Mouse (Mus musculus): ENCODE results near the gene Dnajc15.

Dnajc15 gene

DNA sequence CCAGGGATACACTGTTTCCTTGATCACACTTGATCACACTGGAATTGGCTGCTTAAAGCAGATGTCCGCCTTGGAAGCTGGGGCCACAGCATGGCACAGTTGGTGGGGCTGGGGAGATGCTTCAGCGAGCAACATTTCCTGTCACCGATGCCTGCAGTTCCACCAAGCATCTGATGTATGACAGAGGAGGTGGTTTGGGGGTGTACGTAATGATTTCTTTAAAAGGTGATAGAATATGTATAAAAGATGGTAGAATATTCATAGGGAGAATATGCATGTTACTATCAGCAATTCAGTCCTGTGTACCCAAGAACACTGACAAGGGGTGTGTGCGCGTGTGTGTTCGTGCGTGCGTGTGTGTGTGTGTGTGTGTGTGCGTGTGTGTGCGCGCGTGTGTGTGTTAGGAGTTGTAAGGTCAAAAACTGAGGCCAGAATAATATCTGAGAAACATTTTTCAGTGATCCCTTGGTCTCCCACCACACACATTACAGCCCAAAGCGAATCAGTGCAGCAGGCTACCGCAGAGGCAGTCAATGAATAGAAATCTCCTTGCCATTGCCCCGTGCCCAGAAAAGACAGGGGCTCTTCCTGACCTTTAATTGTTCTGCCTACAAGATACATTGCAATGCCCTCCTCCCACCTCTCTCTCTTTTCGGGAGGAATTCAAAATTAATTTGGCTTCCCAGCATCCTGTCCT lies 73.2 kb downstream of the Dnajc15 start:
- DNase-seq (ENCODE audit: low read depth, low spot score): no peak

DNA sequence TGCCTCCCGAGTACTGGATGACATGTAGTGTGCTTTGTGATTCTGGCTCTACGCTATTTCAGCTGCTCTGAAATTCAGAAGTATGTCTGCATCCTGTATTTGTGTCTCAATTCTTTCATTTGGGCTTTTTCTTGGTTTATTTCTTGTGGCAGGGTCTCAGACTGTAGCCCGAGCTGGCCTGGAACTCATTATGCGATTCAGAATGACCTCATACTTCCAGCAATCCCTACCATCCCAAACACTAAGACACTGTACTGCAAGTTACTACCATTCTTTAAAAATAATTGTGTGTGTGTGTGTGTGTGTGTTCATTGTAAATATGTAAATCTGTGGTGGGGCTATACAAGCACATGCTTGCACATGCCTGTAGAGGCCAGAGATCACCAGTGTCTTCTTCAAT lies 78.4 kb downstream of the Dnajc15 start:
- no peak for DNase-seq (ENCODE audit: low read depth, low spot score)

DNA sequence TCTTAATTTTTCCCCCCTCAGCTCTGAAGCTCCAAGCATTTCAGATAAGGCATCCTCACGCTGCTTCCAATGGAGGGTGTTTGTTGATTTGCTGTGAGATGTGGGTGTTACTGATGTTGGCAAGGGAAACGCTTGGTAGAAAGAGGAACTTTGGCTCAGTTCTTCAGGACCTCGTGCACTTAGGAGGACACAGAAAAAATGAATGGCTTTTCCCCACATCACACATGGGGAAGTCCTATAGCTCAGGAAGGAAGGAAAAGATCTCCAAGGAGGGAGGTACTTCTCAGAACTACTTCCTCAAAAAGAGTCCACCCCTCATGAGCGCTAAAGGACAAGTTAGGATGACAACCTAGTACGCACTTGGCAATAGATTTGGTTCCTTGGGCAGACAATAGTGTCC lies 79.7 kb downstream of the Dnajc15 start:
- peak; percentile 45 for DNase-seq (ENCODE audit: low read depth, low spot score)

DNA sequence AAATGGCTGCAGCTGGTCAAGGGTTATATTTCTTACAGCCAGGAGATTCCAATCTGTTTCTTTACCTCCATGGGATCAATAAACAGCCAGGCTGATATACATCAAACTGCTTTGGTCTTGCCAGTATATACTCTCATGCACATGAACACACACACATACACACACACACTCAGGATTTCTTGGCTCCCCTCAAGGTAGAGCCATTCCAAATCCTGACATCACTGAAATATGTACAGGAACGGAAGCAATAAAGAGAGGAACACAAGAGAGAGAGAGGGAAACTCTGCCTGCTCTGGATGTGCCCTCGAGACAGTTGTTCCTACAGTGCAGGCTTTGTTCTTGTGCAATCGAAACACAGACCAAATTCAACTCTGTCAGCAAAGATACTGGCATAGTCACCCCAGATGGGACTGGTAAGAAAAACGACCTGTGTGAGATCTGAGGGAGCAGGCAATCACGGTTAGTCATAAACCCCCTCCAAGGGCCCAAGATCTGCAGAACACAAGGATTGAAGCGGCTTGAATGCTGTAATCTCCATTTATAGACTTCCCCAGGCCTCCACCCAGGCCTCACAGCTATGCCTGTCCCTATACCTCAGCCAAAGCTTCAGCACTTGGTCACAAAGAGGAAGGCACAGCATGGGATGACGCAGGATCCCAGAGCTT lies 80.5 kb downstream of the Dnajc15 start:
- peak; percentile 32 for DNase-seq (ENCODE audit: low read depth, low spot score)

DNA sequence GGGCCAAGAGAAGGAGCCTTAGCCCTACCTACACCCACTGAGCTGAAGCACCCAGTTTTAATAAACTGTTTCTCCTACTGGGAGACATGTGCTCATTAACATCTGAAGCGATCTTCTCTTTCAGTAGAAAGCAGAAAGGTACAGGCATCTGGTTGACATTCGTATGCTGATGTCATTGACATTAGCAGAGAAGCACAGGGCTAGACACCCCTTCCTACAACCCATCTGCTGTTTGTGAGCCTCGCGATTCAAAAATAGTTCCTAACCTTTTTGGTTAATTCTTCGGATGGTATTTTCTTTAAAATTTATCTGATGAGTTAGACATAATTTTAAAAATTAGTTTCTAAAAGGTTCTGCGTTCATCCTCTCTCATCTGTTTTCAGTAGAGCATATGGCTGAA lies 81.9 kb downstream of the Dnajc15 start:
- no peak for DNase-seq (ENCODE audit: low read depth, low spot score)

DNA sequence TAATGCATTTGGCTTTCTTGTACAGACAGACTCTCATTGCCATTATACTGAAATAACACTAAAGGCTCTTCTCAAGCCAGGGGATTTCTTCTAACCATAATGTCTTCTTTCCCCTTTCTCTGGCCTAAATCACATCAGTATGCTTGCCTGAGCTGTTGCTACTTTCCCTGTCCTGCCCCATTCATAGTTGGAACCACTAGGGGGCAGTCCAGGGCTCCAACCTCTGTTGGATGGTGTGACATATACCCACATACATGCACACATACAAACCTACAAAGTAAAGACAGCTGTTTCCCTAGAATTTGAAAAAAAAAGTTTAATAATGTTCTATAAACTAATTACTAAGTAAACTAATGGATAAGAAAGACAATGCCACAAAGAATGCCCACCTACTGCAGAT lies 91.7 kb downstream of the Dnajc15 start:
- no peak for DNase-seq (ENCODE audit: low read depth, low spot score)

DNA sequence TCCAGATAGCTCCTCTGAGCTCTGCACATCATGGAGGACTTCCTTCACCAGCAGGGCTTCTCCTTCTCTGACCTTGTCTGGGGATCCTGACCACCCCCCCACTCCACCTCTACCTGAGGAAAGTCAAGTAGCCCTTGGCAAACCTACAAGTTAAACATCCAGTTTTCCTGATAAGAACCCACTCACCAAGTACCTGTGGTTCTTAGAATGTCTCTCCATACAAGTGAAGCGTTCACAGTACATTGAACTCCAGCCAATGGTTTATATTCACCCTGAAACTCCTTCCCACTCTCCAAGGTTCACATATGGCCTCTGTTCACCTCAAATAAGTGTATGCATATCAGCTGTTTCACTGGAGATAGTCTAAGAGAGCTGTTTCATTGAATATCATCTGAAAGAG lies 97.6 kb downstream of the Dnajc15 start:
- no peak for DNase-seq (ENCODE audit: low read depth, low spot score)

- DNase-seq (ENCODE audit: low read depth, low spot score): no peak
Measured at GRCm38 (mm10) chr14:77776005-77776531, 98.9 kb downstream of the Dnajc15 start.

- DNase-seq (ENCODE audit: low read depth, low spot score): no peak
Measured at GRCm38 (mm10) chr14:77773331-77773730, 101.6 kb downstream of the Dnajc15 start.

DNA sequence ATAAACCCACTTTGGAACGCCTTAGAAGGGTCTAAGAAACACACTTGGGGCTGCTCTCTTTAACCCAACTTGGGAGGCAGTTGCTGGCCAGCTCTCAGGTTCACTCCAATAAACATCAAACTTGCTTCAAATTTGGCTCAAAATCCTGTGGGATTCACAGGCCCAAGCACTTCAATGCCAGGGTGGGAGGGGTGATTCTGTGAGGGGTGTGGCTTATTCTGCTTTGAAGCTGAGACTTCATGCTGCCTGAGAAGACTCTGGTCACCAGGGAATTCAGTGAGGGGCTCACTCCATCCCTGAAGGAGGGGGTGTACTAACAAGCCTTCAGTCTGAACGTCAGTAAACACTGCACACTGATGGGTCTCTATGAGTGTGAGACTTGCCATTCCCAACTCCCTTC lies 103.3 kb downstream of the Dnajc15 start:
- DNase-seq (ENCODE audit: low read depth, low spot score): no peak
